Mouse (Mus musculus) bone marrow macrophage, adult 2 months (primary cell): ENCODE data around the gene Slc3a2.

Experiments used
- CTCF ChIP-seq: IDR thresholded peaks from 2 replicates; pipeline ENCODE4 v1.5.1; 2012; ENCODE audit warnings: low read depth, mild to moderate bottlenecking, low read length, moderate library complexity
- POLR2A ChIP-seq: IDR thresholded peaks from 2 replicates; pipeline ENCODE4 v1.6.1; 2012; ENCODE audit warnings: mild to moderate bottlenecking, low read depth, low read length, borderline replicate concordance

- TF ChIP-seq POLR2A, result no peak
- no peak for TF ChIP-seq CTCF
Observed at GRCm38 (mm10) chr19:8765562-8765961, 42.4 kb upstream of the Slc3a2 start.
